Mouse (Mus musculus) c-Kit-positive CD71-negative TER-119-negative erythroid progenitor cells, embryonic 14.5 days (primary cell): Measurements from ENCODE around the gene Pspn.

ENCODE experiments used
- DNase-seq: peaks from one replicate; pipeline ENCODE4 v3.0.0-alpha.2; 2013; ENCODE audit warnings: low read depth

The Pspn gene

GRCm38 (mm10) chr17:56996506-56996905, 3.3 kb downstream of the Pspn start:
- no peak for DNase-seq

GRCm38 (mm10) chr17:56995046-56995445, 4.8 kb downstream of the Pspn start:
- DNase-seq, result no peak

- DNase-seq, result no peak
Observed at GRCm38 (mm10) chr17:56990966-56991365, 8.9 kb downstream of the Pspn start.

GRCm38 (mm10) chr17:56990115-56990746, 9.6 kb downstream of the Pspn start, which contains the start of gene Clpp:
Gene Clpp, plus strand, starts transcription at chr17:56990305.
- peak; percentile 96 for DNase-seq

- peak; percentile 62 for DNase-seq
Observed at GRCm38 (mm10) chr17:56989467-56990114, 10.2 kb downstream of the Pspn start.

- DNase-seq, result no peak
Observed at GRCm38 (mm10) chr17:56988921-56989430, 10.8 kb downstream of the Pspn start.

- no peak for DNase-seq
Observed at GRCm38 (mm10) chr17:56988441-56988840, 11.4 kb downstream of the Pspn start.

- DNase-seq, result no peak
Observed at GRCm38 (mm10) chr17:56986105-56986805, 13.6 kb downstream of the Pspn start.

- no peak for DNase-seq
Observed at GRCm38 (mm10) chr17:56985656-56986055, 14.2 kb downstream of the Pspn start.

GRCm38 (mm10) chr17:56984886-56985285, 14.9 kb downstream of the Pspn start:
- no peak for DNase-seq

GRCm38 (mm10) chr17:56982013-56982412, 17.8 kb downstream of the Pspn start, which contains the start of gene Acer1:
Gene Acer1, minus strand, starts transcription at chr17:56982126.
- no peak for DNase-seq

- no peak for DNase-seq
Observed at GRCm38 (mm10) chr17:56981049-56981448, 18.8 kb downstream of the Pspn start.

- no peak for DNase-seq
Observed at GRCm38 (mm10) chr17:56979524-56979923, 20.3 kb downstream of the Pspn start.

GRCm38 (mm10) chr17:56976531-56977390, 23.1 kb downstream of the Pspn start:
- no peak for DNase-seq

GRCm38 (mm10) chr17:56975391-56975790, 24.4 kb downstream of the Pspn start:
- DNase-seq, result no peak

- no peak for DNase-seq
Observed at GRCm38 (mm10) chr17:56974708-56975240, 25.0 kb downstream of the Pspn start.

GRCm38 (mm10) chr17:56973956-56974707, 25.7 kb downstream of the Pspn start:
- DNase-seq, result no peak

GRCm38 (mm10) chr17:56970081-56970480, 29.7 kb downstream of the Pspn start:
- DNase-seq, result no peak

- no peak for DNase-seq
Observed at GRCm38 (mm10) chr17:56969321-56969720, 30.5 kb downstream of the Pspn start.

- no peak for DNase-seq
Observed at GRCm38 (mm10) chr17:56963646-56964045, 36.2 kb downstream of the Pspn start.
